Mouse (Mus musculus): ENCODE data around the gene Aox1. TPM values are rescaled to one million over a fixed set of nuclear protein-coding genes. Genes with fewer than 3 reads are reported as not detected.

Aox1 gene
- polyA plus RNA-seq, 1 experiment: 4.9 TPM

DNA sequence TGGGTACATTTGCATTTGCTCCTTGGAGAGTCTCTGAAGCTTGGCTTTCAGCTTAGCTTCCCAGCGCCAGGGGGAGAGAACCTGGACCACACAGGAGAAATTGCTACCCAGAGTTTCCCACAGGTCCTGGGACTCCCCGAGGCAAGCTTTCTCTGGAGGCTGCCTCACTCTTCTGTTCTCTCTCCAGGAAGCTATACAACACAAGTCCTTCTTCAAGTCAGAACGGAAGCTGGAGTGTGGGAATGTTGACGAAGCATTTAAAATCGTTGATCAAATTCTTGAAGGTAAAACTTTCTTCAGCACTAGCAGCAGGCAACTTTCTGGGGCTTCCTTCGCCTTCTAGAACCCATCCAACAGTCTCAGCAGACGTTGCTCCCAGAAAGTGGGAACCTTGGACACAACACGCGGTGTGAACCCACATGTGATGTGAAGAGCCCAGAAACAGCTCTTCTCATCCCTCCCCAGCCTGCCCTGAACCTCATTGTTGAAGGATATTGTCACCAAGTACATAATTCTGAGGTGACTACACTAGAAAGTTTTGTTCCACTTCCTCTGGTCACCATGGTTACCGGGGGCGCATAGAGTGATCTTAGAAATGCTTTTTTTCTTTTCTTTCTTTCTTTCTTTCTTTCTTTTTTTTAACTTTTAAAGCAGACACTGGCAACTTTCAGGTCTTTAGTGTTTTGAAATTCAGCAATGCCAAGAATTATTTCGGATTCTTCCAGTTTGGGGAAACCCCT lies 43.4 kb downstream of the Aox1 start:
- H3K4me3 ChIP-seq (ENCODE audit: insufficient read depth, low read length): no peak overlapping the region
- H3K27ac ChIP-seq (ENCODE audit: insufficient read depth, low read length): no peak overlapping the region
- no peaks in the 10 kb centered on the region; the same call in 1 of the 2 replicates for H3K4me1 ChIP-seq (ENCODE audit: control insufficient read depth, insufficient read depth, low read length)
- no peak for TF ChIP-seq CTCF (IDR thresholded peaks at IDR 0.05; ENCODE audit: extremely low read depth, insufficient read depth, low read length)
- TF ChIP-seq POLR2A (IDR thresholded peaks at IDR 0.05; ENCODE audit: extremely low read depth, insufficient read depth, low read length): no peak

DNA sequence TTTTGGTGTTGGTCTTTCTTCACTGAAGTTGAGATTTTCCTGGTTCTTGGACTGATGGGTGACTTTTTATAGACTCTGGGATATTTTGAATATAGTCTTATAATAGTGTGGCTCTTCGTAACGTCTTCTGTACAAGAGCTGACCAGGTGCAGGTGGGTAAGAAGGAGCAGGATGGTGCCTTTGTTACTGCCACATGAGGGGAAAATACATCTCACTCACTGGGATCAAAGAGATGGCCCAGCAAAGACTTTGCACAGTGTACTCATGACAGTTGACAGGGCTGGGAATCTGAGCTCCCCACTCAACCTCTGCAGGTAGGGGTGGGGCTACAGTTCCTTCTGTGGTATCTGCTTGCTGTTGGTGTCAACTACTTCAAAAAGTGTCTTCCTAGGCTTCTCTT lies 44.5 kb downstream of the Aox1 start:
- no peak overlapping the region for H3K27ac ChIP-seq (ENCODE audit: insufficient read depth, low read length)
- TF ChIP-seq POLR2A (IDR thresholded peaks at IDR 0.05; ENCODE audit: extremely low read depth, insufficient read depth, low read length) (no peak), CTCF (IDR thresholded peaks at IDR 0.05; ENCODE audit: extremely low read depth, insufficient read depth, low read length) (no peak)

GRCm38 (mm10) chr1:58077882-58078281 lies 48.2 kb downstream of the Aox1 start:
- Histone ChIP-seq H3K4me3 (ENCODE audit: insufficient read depth, low read length) (no peak overlapping the region), H3K4me1 (ENCODE audit: control insufficient read depth, insufficient read depth, low read length) (no peaks in the 10 kb centered on the region), H3K27ac (ENCODE audit: insufficient read depth, low read length) (no peak overlapping the region)
- TF ChIP-seq POLR2A (IDR thresholded peaks at IDR 0.05; ENCODE audit: extremely low read depth, insufficient read depth, low read length) (no peak), CTCF (IDR thresholded peaks at IDR 0.05; ENCODE audit: extremely low read depth, insufficient read depth, low read length) (no peak)

More for the DNA sequence above, 44.5 kb downstream of the Aox1 start:
- H3K4me3 ChIP-seq (ENCODE audit: insufficient read depth, low read length): no peak overlapping the region
- H3K4me1 ChIP-seq (ENCODE audit: control insufficient read depth, insufficient read depth, low read length): no peaks in the 10 kb centered on the region; the same call in 1 of the 2 replicates

- H3K27ac ChIP-seq (ENCODE audit: insufficient read depth, low read length): no peak overlapping the region
- no peaks in the 10 kb centered on the region for H3K4me1 ChIP-seq (ENCODE audit: control insufficient read depth, insufficient read depth, low read length)
- TF ChIP-seq POLR2A (IDR thresholded peaks at IDR 0.05; ENCODE audit: extremely low read depth, insufficient read depth, low read length): no peak
- no peak for TF ChIP-seq CTCF (IDR thresholded peaks at IDR 0.05; ENCODE audit: extremely low read depth, insufficient read depth, low read length)
- H3K4me3 ChIP-seq (ENCODE audit: insufficient read depth, low read length): no peak overlapping the region
These were observed 48.7 kb downstream of the Aox1 start for GRCm38 (mm10) chr1:58078390-58078789.

GRCm38 (mm10) chr1:58079689-58080088 lies 50.0 kb downstream of the Aox1 start:
- H3K4me3 ChIP-seq (ENCODE audit: insufficient read depth, low read length): no peak overlapping the region
- H3K4me1 ChIP-seq (ENCODE audit: control insufficient read depth, insufficient read depth, low read length): no peaks in the 10 kb centered on the region
- TF ChIP-seq POLR2A (IDR thresholded peaks at IDR 0.05; ENCODE audit: extremely low read depth, insufficient read depth, low read length) (no peak), CTCF (IDR thresholded peaks at IDR 0.05; ENCODE audit: extremely low read depth, insufficient read depth, low read length) (peak; percentile 28; the same call in 1 of the 2 replicates)
- no peak overlapping the region for H3K27ac ChIP-seq (ENCODE audit: insufficient read depth, low read length)

GRCm38 (mm10) chr1:58080446-58080845 lies 50.7 kb downstream of the Aox1 start:
- H3K4me1 ChIP-seq (ENCODE audit: control insufficient read depth, insufficient read depth, low read length): no peaks in the 10 kb centered on the region
- H3K4me3 ChIP-seq (ENCODE audit: insufficient read depth, low read length): no peak overlapping the region
- TF ChIP-seq POLR2A (IDR thresholded peaks at IDR 0.05; ENCODE audit: extremely low read depth, insufficient read depth, low read length) (no peak), CTCF (IDR thresholded peaks at IDR 0.05; ENCODE audit: extremely low read depth, insufficient read depth, low read length) (no peak)
- no peak overlapping the region for H3K27ac ChIP-seq (ENCODE audit: insufficient read depth, low read length)

GRCm38 (mm10) chr1:58081356-58081755 lies 51.6 kb downstream of the Aox1 start:
- Histone ChIP-seq H3K27ac (ENCODE audit: insufficient read depth, low read length) (no peak overlapping the region), H3K4me3 (ENCODE audit: insufficient read depth, low read length) (no peak overlapping the region), H3K4me1 (ENCODE audit: control insufficient read depth, insufficient read depth, low read length) (no peaks in the 10 kb centered on the region)
- TF ChIP-seq CTCF (IDR thresholded peaks at IDR 0.05; ENCODE audit: extremely low read depth, insufficient read depth, low read length) (no peak), POLR2A (IDR thresholded peaks at IDR 0.05; ENCODE audit: extremely low read depth, insufficient read depth, low read length) (no peak)

DNA sequence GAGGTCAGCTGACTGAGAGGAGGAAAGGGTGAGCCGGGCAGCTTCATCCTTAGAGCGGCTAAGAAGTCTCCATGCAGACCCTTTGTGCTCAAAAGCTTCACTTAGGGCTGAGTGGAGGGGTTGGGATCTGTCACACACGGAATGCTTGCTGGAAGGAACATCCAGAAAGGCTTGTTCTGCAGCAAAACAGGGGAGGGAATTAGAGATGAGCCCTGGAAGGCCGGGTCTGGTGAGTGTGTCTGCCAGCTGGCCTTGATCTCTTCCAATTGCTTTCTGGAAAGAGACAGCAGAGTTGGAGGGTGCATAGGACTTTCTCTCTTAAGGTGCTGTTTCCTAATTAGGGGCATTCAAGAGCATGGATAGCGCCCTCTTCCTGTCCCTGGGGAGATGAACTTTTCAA lies 59.6 kb downstream of the Aox1 start:
- H3K27ac ChIP-seq (ENCODE audit: insufficient read depth, low read length): no peak overlapping the region
- H3K4me1 ChIP-seq (ENCODE audit: control insufficient read depth, insufficient read depth, low read length): no peaks in the 10 kb centered on the region
- TF ChIP-seq POLR2A (IDR thresholded peaks at IDR 0.05; ENCODE audit: extremely low read depth, insufficient read depth, low read length): no peak
- no peak overlapping the region for H3K4me3 ChIP-seq (ENCODE audit: insufficient read depth, low read length)

GRCm38 (mm10) chr1:58090191-58090590 lies 60.5 kb downstream of the Aox1 start:
- Histone ChIP-seq H3K4me3 (ENCODE audit: insufficient read depth, low read length) (no peak overlapping the region), H3K27ac (ENCODE audit: insufficient read depth, low read length) (no peak overlapping the region), H3K4me1 (ENCODE audit: control insufficient read depth, insufficient read depth, low read length) (no peaks in the 10 kb centered on the region)
- no peak for TF ChIP-seq CTCF (IDR thresholded peaks at IDR 0.05; ENCODE audit: extremely low read depth, insufficient read depth, low read length)

GRCm38 (mm10) chr1:58091213-58091612 lies 61.5 kb downstream of the Aox1 start:
- no peak overlapping the region for H3K4me3 ChIP-seq (ENCODE audit: insufficient read depth, low read length)
- H3K27ac ChIP-seq (ENCODE audit: insufficient read depth, low read length): no peak overlapping the region
- TF ChIP-seq POLR2A (IDR thresholded peaks at IDR 0.05; ENCODE audit: extremely low read depth, insufficient read depth, low read length) (no peak), CTCF (IDR thresholded peaks at IDR 0.05; ENCODE audit: extremely low read depth, insufficient read depth, low read length) (no peak)
- H3K4me1 ChIP-seq (ENCODE audit: control insufficient read depth, insufficient read depth, low read length): no peaks in the 10 kb centered on the region
